Mouse (Mus musculus): Measurements from ENCODE around the gene Tshz2.
"Not testable (repeated sequence)": the region's sequence is repeated elsewhere in the genome, so short reads cannot be mapped to it uniquely, and the experiment has no call there.

Gene Tshz2

DNA sequence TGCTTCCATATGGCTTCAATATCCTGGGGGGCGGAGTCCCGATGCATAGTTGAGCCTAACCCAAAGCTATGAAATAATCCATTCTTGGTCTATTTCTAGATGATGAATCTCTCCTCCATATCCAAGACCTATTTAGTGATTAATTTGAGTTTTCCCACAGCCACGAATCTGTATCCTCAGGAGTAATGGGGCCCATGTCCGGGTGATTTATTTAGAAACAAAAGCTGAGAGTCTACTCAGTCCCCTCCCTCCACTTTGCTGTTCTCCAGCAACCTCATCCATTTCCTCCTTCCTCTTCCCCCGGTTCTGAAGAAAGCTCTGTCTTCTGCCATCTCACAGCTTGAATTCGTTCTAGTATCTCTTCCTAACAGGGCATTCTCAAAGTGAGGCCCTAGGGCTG, 125.3 kb downstream of the Tshz2 start:
- no peak for DNase-seq (ENCODE audit: low read depth, low spot score)

DNA sequence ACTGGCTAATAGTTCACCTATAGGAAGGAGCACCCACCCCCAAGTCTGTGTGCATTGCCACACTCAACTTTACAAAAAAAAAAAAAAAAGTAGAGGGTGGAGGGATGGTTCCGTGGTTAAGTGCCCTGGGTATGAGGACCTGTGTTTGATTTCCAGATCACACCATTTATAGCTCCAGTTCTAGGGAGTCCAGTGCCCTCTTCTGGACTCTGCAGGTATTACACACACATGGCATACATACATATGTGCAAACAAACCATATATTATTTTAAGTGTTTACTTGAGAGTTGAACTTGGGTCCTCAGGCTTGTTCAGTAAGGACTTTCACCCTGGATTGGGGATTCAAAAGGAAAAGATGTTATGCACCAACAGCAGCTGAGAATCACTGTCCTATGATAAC, 127.3 kb downstream of the Tshz2 start:
- no peak for DNase-seq (ENCODE audit: low read depth, low spot score)

DNA sequence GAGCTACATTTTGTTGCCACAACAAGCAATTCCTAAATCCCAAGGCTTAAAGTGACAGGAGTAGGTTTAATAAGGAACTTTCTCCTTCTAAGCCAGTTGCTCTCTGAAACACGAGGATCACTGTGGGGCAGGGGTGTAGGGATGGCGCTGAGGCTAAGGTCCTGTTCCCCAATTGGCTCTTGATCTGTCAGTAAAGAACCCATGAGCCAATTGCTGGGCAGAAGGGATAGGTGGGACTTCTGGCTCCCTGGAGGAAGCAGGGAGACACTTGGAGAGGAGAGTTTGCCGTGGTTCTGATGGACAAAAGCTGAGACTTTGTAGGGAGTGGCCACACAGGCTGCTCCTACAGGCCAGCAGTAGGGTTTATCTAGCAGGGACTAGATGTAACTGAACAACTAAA, 128.9 kb downstream of the Tshz2 start:
- DNase-seq (ENCODE audit: low read depth, low spot score): no peak

DNA sequence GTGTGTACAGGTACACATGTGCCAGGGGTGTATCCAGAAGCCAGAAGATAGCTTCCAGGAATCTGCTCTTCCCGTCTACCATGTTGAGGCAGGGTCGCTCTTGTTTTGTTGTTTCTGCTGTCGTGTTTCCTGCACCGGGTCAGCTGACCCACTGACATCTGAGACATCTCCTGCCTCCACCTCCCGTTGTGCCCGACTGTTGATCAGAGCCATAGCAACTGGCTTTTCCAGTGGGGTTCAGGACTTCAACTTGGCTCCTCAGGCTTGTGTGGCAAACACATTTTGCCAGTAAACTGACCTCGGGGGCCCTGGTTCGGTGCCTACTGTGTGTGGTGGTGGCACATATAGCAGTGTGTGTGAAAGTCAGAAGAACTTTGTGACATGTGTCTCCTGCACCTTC, 129.5 kb downstream of the Tshz2 start:
- DNase-seq (ENCODE audit: low read depth, low spot score): no peak

DNA sequence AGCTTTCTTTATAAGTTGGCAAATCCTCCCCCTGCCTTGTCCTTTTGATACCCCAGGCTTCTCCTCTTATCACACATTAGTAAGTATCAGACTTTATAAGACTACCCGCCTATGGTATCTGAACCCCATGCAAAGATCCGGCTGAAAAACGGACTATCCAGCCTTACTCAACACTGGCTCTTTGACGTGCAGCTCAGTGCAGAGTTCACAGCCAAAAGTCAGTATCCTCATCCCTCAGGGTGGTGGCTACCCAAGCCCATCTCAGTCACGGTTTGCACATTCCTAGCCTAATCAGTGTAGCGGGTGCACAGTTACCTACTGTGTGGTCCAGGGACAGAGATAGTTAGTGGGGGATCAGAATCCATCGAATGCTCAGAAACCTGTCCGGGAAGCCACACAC, 130.9 kb downstream of the Tshz2 start:
- DNase-seq (ENCODE audit: low read depth, low spot score): no peak

GRCm38 (mm10) chr2:169766247-169766646, 133.4 kb downstream of the Tshz2 start:
- no peak for DNase-seq (ENCODE audit: low read depth, low spot score)

GRCm38 (mm10) chr2:169767281-169767680, 134.5 kb downstream of the Tshz2 start:
- DNase-seq (ENCODE audit: low read depth, low spot score): no peak

- no peak for DNase-seq (ENCODE audit: low read depth, low spot score)
Observed at GRCm38 (mm10) chr2:169775078-169775477, 142.3 kb downstream of the Tshz2 start.

DNA sequence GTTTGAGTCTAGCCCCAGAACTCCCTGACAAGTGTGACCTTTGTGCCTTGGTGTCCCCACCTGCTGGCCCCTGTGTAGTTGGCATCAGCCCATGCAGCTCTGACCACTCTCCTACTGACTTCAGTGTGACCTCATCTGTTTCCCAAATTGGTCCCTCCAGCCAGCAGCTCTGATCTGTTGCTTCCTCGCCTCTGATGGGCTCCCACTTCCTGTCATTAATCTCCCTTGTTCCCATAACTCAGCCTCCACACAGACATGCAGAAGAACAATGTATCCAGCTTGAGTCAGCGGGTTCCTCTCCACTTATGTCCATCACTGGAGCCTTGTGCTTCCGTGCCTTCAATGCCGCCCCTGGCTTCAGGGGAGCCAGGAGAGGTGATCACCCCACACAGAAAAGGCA, 144.4 kb downstream of the Tshz2 start:
- DNase-seq (ENCODE audit: low read depth, low spot score): no peak

GRCm38 (mm10) chr2:169777764-169778163, 145.0 kb downstream of the Tshz2 start:
- no peak for DNase-seq (ENCODE audit: low read depth, low spot score)

DNA sequence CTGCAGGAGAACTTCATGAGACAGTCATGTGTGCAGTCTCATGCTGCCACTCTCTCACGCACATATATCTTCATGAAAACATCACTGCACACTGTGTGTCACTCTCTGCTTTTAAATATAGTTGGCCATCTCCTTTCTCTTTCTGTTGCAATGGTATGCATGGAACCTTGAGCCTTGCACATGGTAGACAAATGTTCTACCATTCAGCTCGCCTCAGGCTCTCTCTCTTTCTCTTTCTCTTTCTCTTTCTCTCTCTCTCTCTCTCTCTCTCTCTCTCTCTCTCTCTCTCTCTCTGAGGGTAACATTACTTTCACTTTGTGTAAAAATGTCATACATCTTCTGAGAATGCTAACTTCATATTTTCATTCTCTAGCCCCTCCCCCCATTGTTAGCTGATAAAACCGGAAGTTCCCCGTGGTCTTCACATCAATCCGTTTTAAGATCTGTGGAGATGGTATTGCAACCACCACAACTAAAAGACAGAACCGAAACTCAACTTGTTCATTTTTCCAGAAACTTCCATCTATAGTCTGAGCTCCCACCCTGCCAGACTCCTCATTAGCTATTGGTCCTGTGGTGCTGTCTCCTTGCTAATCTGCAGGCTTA, 146.0 kb downstream of the Tshz2 start:
- DNase-seq (ENCODE audit: low read depth, low spot score): no peak

DNA sequence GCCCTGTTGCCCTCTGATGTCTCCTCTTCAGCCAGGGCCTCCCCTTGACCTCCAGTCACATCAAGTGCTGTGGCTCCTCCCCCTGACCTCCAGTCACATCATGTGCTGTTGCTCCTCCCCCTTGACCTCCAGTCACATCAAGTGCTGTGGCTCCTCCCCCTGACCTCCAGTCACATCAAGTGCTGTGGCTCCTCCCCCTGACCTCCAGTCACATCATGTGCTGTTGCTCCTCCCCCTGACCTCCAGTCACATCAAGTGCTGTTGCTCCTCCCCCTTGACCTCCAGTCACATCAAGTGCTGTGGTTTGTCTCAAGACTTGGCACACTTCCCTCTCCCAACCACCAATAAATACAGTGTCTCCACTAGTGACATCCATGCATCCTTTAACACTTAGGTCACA, 148.9 kb downstream of the Tshz2 start:
- not testable (repeated sequence) for DNase-seq (ENCODE audit: low read depth, low spot score)

- DNase-seq (ENCODE audit: low read depth, low spot score): no peak
Observed at GRCm38 (mm10) chr2:169782874-169783680, 150.3 kb downstream of the Tshz2 start.

- DNase-seq (ENCODE audit: low read depth, low spot score): no peak
Observed at GRCm38 (mm10) chr2:169783681-169784033, 150.8 kb downstream of the Tshz2 start.

- no peak for DNase-seq (ENCODE audit: low read depth, low spot score)
Observed at GRCm38 (mm10) chr2:169787381-169787780, 154.6 kb downstream of the Tshz2 start.

DNA sequence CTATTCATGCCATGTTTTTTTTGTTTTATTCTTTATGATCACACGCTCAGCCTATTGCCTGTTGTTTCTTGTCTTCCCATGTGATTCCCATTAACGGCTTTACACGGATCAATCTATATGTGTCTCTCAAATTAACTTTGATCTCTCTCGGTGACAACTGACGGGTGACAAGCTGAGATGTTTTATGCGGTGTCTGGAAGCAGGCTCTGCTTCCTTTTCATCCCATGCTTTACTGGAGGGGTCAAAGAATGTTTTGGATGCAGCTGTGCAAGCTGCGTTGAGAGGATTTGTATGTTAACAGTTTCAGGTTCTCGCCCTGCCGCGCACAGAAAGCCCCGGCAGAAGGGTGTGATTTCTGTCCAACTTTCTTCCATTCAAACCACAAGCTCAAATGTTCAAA, 155.1 kb downstream of the Tshz2 start:
- DNase-seq (ENCODE audit: low read depth, low spot score): no peak

GRCm38 (mm10) chr2:169790439-169791131, 157.8 kb downstream of the Tshz2 start:
- DNase-seq (ENCODE audit: low read depth, low spot score): no peak

GRCm38 (mm10) chr2:169792706-169793105, 159.9 kb downstream of the Tshz2 start:
- no peak for DNase-seq (ENCODE audit: low read depth, low spot score)

GRCm38 (mm10) chr2:169802241-169802640, 169.4 kb downstream of the Tshz2 start:
- no peak for DNase-seq (ENCODE audit: low read depth, low spot score)

GRCm38 (mm10) chr2:169804380-169804779, 171.6 kb downstream of the Tshz2 start:
- DNase-seq (ENCODE audit: low read depth, low spot score): no peak

- DNase-seq (ENCODE audit: low read depth, low spot score): no peak
Observed at GRCm38 (mm10) chr2:169805545-169805944, 172.7 kb downstream of the Tshz2 start.

- no peak for DNase-seq (ENCODE audit: low read depth, low spot score)
Observed at GRCm38 (mm10) chr2:169811589-169811988, 178.8 kb downstream of the Tshz2 start.

- DNase-seq (ENCODE audit: low read depth, low spot score): no peak
Observed at GRCm38 (mm10) chr2:169812055-169812454, 179.2 kb downstream of the Tshz2 start.

All from retina, adult 2 months (tissue).